ENCODE assay signal across 8 mouse cellular contexts in genomic region chr1:180364005-180364404, GRCm38 (mm10). TPM values are rescaled to one million over a fixed set of nuclear protein-coding genes. Genes with fewer than 3 reads are reported as not detected.
DNase-seq lines count a peak whose midpoint lies in the region; ATAC-seq and TF ChIP-seq lines count a peak whose summit lies in the region.

No protein-coding gene starts in this region.

- H3K4me2 ChIP-seq in heart, postnatal 0 days (ENCODE audit: low read depth, low read length): peak overlapping the region; percentile 65
- H3K4me2 ChIP-seq in liver, embryonic 12.5 days: 0 out of 2 replicates have a peak overlapping the region, but pooled peaks have one; percentile 14

- H3K9ac ChIP-seq in heart, postnatal 0 days (replicated peaks; ENCODE audit: low read depth, low read length): no peak overlapping the region
- H3K9ac ChIP-seq in liver, embryonic 12.5 days: no peak overlapping the region

- WGBS in heart, postnatal 0 days: 10% methylated on average over 17 of the region's 17 CpGs
- 37% methylated on average over 17 of the region's 17 CpGs for WGBS in liver, embryonic 12.5 days (ENCODE audit: insufficient replicate concordance)

- no peaks in the 10 kb centered on the region for H3K27me3 ChIP-seq in heart, postnatal 0 days (ENCODE audit: control insufficient read depth, insufficient read depth, low read length)
- H3K27me3 ChIP-seq in liver, embryonic 12.5 days (replicated peaks): no peaks in the 10 kb centered on the region

- H3K36me3 ChIP-seq in heart, postnatal 0 days (replicated peaks; ENCODE audit: control insufficient read depth, insufficient read depth, low read length): peaks cover 9% of the 10 kb centered on the region; the same call in 1 of the 2 replicates
- H3K36me3 ChIP-seq in liver, embryonic 12.5 days: no peaks in the 10 kb centered on the region

- H3K4me1 ChIP-seq in heart, postnatal 0 days (ENCODE audit: control insufficient read depth, insufficient read depth): peaks cover 52% of the 10 kb centered on the region
- H3K4me1 ChIP-seq in liver, embryonic 12.5 days: peaks cover 61% of the 10 kb centered on the region

- H3K27ac ChIP-seq in layer of hippocampus, adult 2 months: peak overlapping the region; percentile 99; the same call in 1 of the 2 replicates
- peak overlapping the region; percentile 64 for H3K27ac ChIP-seq in heart, postnatal 0 days (ENCODE audit: low read depth)
- H3K27ac ChIP-seq in liver, embryonic 12.5 days: peak overlapping the region; percentile 15; the same call in 1 of the 2 replicates

- TF ChIP-seq CTCF in layer of hippocampus, adult 2 months (conservative IDR thresholded peaks at IDR 0.05): no peak
- TF ChIP-seq CTCF in heart, postnatal 0 days (IDR thresholded peaks at IDR 0.05; ENCODE audit: low read depth): no peak

- no peak for DNase-seq in layer of hippocampus, adult 2 months (ENCODE audit: low spot score in 2 of 2)
- DNase-seq in layer of hippocampus, adult 9-10 months (ENCODE audit: low spot score): no peak
- peak; percentile 84 for DNase-seq in heart, postnatal 0 days (ENCODE audit: low spot score)
- DNase-seq in embryo, embryonic 11 days: no peak

- ATAC-seq in activated CD4-positive, CD25-positive, alpha-beta regulatory T cell, adult 4 months: peak; percentile 58
- peak; percentile 13; the same call in 1 of the 2 replicates for ATAC-seq in heart, postnatal 0 days (ENCODE audit: insufficient read depth, low read depth)
- no peak for ATAC-seq in liver, embryonic 12.5 days
- peak; percentile 42 for ATAC-seq in neutrophil, adult 5-6 weeks (ENCODE audit: extremely low read depth, insufficient number of reproducible peaks, low FRiP score, poor library complexity, severe bottlenecking)
- ATAC-seq in frontal cortex, adult (ENCODE audit: low TSS enrichment): no peak

- TF ChIP-seq EP300 in heart, postnatal 0 days (IDR thresholded peaks at IDR 0.05; ENCODE audit: low read depth): peak; percentile 46; the same call in 1 of the 2 replicates

- H3K9me3 ChIP-seq in heart, postnatal 0 days (replicated peaks; ENCODE audit: control insufficient read depth, low read length): no peaks in the 10 kb centered on the region
- no peaks in the 10 kb centered on the region for H3K9me3 ChIP-seq in liver, embryonic 12.5 days (replicated peaks)

- no peak overlapping the region for H3K4me3 ChIP-seq in layer of hippocampus, adult 2 months
- H3K4me3 ChIP-seq in heart, postnatal 0 days (ENCODE audit: low read depth, low read length): 0 out of 2 replicates have a peak overlapping the region, but pooled peaks have one; percentile 11
- H3K4me3 ChIP-seq in liver, embryonic 12.5 days: no peak overlapping the region

RNA-seq across cellular contexts. Expression of gene Itpkb, which starts 33.7 kb away (rescaled TPM):
- total RNA-seq in layer of hippocampus, adult 2 months (2021): 10 to 100 TPM; 26.3 to 28.3 TPM
- polyA plus RNA-seq in activated CD4-positive, CD25-positive, alpha-beta regulatory T cell, adult 4 months (2017; shearing (Covaris generic)): 10 to 100 TPM; 29.8 to 38.2 TPM
- 21.7 and 24.9 TPM in 2 replicates for total RNA-seq in heart, postnatal 0 days (2014; rRNA removed; ENCODE audit: low replicate concordance)
- polyA plus RNA-seq in heart, postnatal 0 days (2015; fragmentation: Nextera tagmentation; extraction: Ambion mirVana): 5.1 and 5.4 TPM in 2 replicates
- polyA plus RNA-seq in liver, embryonic 12.5 days (2016; fragmentation: Nextera tagmentation; extraction: Ambion mirVana): 4.0 and 4.3 TPM in 2 replicates
- total RNA-seq in neutrophil, adult 5-6 weeks (2017): 64.6 and 68.5 TPM in 2 replicates

Comparison
In these comparisons a context has a peak if more than half of its experiments do, and no peak if none do; other contexts are left out.
1. H3K27ac ChIP-seq: peak in every context shown above with its lines; median percentile 99 in layer of hippocampus, adult 2 months; 64 in heart, postnatal 0 days; 15 in liver, embryonic 12.5 days.
2. ATAC-seq: peak in activated CD4-positive, CD25-positive, alpha-beta regulatory T cell, adult 4 months (single experiment), heart, postnatal 0 days (single experiment) and neutrophil, adult 5-6 weeks (single experiment); none in liver, embryonic 12.5 days (single experiment) and frontal cortex, adult (single experiment).